Mouse (Mus musculus) colon, adult 2 months (tissue): ENCODE data around the gene Wipf2. TPM values are rescaled to one million over a fixed set of nuclear protein-coding genes. Genes with fewer than 3 reads are reported as not detected.

Experiments
- polyA plus RNA-seq: library from polyadenylated mRNA; depleted of rRNA; stranded (reverse); fragments of >200 nt; gene quantifications from 2 replicates; pipeline ENCODE4 v1.2.3, GENCODE M21; 2012; rRNA removed

The Wipf2 gene
- 13.4 and 17.6 TPM in 2 replicates for polyA plus RNA-seq

GRCm38 (mm10) chr11:98863028-98863750, at the start of gene Wipf2:
Gene Wipf2, plus strand, starts transcription at chr11:98863638.

DNA sequence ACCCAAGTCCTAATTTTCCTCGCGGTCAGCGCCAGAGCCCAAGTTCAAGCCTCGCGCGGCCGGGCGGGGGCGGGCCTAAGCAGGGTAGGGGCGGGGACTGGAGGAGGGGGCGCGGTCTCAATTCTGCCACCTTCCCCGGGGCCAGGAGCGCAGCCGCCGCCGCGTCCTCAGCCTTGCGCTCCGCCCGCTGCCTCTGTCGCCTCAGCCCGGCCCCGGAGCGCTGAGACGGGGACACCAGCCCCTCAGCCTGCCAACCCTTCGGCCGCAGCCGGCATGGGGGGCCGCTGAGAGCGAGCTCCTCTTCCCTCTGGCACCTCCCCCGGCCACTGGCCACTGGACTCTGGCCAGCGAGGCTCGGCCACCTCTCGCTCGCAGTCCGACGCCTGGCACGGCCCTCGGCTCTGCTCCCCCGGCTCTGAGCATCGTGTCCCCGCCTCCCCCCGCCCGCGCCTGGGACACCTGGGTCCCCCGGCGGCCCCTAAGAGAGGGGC, 26.7 kb upstream of the Wipf2 start, which contains the start of gene Rapgefl1:
TSS of gene Rapgefl1 (plus strand) at position 135 of the 491 bp plus-strand sequence.

GRCm38 (mm10) chr11:98907437-98908173, 44.2 kb downstream of the Wipf2 start, which contains the start of gene Cdc6:
Gene Cdc6, plus strand, starts transcription at chr11:98907801.

GRCm38 (mm10) chr11:98927438-98928076, 64.1 kb downstream of the Wipf2 start, which contains the start of gene Rara:
Gene Rara, plus strand, starts transcription at chr11:98927818.

Other genes starting within 250 kb of the Wipf2 start
- gene Gm12355, start 238.0 kb upstream of the Wipf2 start, polyA plus RNA-seq = not detected in 2 replicates
- gene Gsdma3, start 237.3 kb upstream of the Wipf2 start, polyA plus RNA-seq = not detected in 2 replicates
- gene Gsdma2, start 216.9 kb upstream of the Wipf2 start, polyA plus RNA-seq = not detected in 2 replicates
- gene Gsdma, start 199.3 kb upstream of the Wipf2 start, polyA plus RNA-seq = 0.69 and 0.73 TPM in 2 replicates
- 141 and 155 TPM in 2 replicates for gene Psmd3, start 181.1 kb upstream of the Wipf2 start, polyA plus RNA-seq
- gene Csf3, start 162.4 kb upstream of the Wipf2 start, polyA plus RNA-seq = 0.15 TPM in 1 of 2 replicates, not detected in the other
- 55.2 and 59.0 TPM in 2 replicates for gene Med24, start 134.2 kb upstream of the Wipf2 start, polyA plus RNA-seq
- 92.5 and 95.9 TPM in 2 replicates for gene Thra, start 123.0 kb upstream of the Wipf2 start, polyA plus RNA-seq
- 109 and 137 TPM in 2 replicates for gene Nr1d1, start 88.3 kb upstream of the Wipf2 start, polyA plus RNA-seq
- 41.3 and 41.4 TPM in 2 replicates for gene Msl1, start 68.1 kb upstream of the Wipf2 start, polyA plus RNA-seq
- gene Casc3, start 58.7 kb upstream of the Wipf2 start, polyA plus RNA-seq = 29.8 and 31.0 TPM in 2 replicates
- 101 and 113 TPM in 2 replicates for gene Rapgefl1, start 26.9 kb upstream of the Wipf2 start, polyA plus RNA-seq
- gene Cdc6, start 44.2 kb downstream of the Wipf2 start, polyA plus RNA-seq = 0.47 and 0.62 TPM in 2 replicates
- 29.3 and 34.7 TPM in 2 replicates for gene Rara, start 64.2 kb downstream of the Wipf2 start, polyA plus RNA-seq
- gene Gjd3, start 119.4 kb downstream of the Wipf2 start, polyA plus RNA-seq = 3.7 and 5.6 TPM in 2 replicates
- 4.7 and 5.1 TPM in 2 replicates for gene Top2a, start 160.6 kb downstream of the Wipf2 start, polyA plus RNA-seq
- 226 and 235 TPM in 2 replicates for gene Igfbp4, start 177.6 kb downstream of the Wipf2 start, polyA plus RNA-seq
- 114 and 144 TPM in 2 replicates for gene Tns4, start 225.7 kb downstream of the Wipf2 start, polyA plus RNA-seq